ENCODE assay signal across 15 mouse cellular contexts in the genomic region with DNA sequence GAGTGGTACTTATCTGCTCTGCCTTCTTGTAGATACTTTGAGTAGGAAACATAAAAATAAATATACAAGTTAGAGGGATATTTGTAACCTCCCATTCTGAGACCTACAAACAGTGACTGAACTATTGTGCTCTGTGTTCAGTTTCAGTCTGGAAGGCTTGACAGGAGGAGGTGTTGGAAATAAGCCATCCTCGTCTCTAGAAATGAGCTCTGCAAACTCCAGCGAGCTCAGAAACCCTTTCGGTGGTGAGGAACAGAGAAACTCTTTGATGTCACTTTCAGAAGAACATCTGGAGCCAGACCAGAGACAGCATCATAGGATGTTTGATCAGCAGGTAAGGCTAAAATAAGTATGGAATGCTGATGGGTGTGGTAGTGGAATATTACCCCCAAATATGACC.
"Had no signal": no experiment of that assay in that cellular context is flagged by ENCODE, and none has a peak within 500 bp of the region (broad histone marks: within the 10 kb centered on the region; RNA-seq: fewer than 3 reads in every experiment).

No protein-coding gene starts in this region.

- H3K9me3 ChIP-seq: kidney, embryonic 15.5 days; liver, embryonic 13.5 days; midbrain, embryonic 12.5 days; midbrain, embryonic 15.5 days had no signal

- H3K4me1 ChIP-seq: liver, embryonic 13.5 days; midbrain, embryonic 15.5 days had no signal

- H3K27ac ChIP-seq: kidney, embryonic 15.5 days; liver, embryonic 13.5 days; midbrain, embryonic 12.5 days; midbrain, embryonic 15.5 days; stomach, postnatal 0 days had no signal

- H3K4me2 ChIP-seq: kidney, embryonic 15.5 days; liver, embryonic 13.5 days; lung, embryonic 14.5 days; midbrain, embryonic 12.5 days; midbrain, embryonic 15.5 days had no signal

- H3K9ac ChIP-seq: kidney, embryonic 15.5 days; liver, embryonic 13.5 days; lung, embryonic 14.5 days; midbrain, embryonic 12.5 days; midbrain, embryonic 15.5 days had no signal

- H3K36me3 ChIP-seq: midbrain, embryonic 15.5 days had no signal

- H3K27me3 ChIP-seq: kidney, embryonic 15.5 days; liver, embryonic 13.5 days; midbrain, embryonic 12.5 days; midbrain, embryonic 15.5 days had no signal

- ATAC-seq: lung, postnatal 0 days; midbrain, embryonic 15.5 days had no signal

- H3K4me3 ChIP-seq: kidney, embryonic 15.5 days; liver, embryonic 13.5 days; midbrain, embryonic 12.5 days; midbrain, embryonic 15.5 days; myocyte had no signal

- DNase-seq: kidney, adult 11 months; kidney, adult 8-10 months; kidney, postnatal 10 days; kidney, postnatal 36 days; layer of hippocampus, adult 9-11 months; liver, embryonic 13.5 days; lung, embryonic 14.5 days; thymus, adult 2 months; thymus, postnatal 36 days had no signal
